Mouse (Mus musculus) lung, adult 10 weeks (tissue): ENCODE results near the gene Itm2c. TPM values are rescaled to one million over a fixed set of nuclear protein-coding genes. Genes with fewer than 3 reads are reported as not detected.

ENCODE experiments used
- polyA plus RNA-seq: library from polyadenylated mRNA; stranded (reverse); fragments of 350-450 nt; fragmentation: Illumina TruSeq; extraction: RNeasy Lipid Tissue Mini Kit (QIAGEN cat#74804); gene quantifications from one replicate; pipeline ENCODE4 v1.2.3, GENCODE M21; 2014; ENCODE audit warnings: low read depth, low replicate concordance; ENCODE audit not compliant: insufficient read depth

The Itm2c gene
- 128 TPM for polyA plus RNA-seq

DNA sequence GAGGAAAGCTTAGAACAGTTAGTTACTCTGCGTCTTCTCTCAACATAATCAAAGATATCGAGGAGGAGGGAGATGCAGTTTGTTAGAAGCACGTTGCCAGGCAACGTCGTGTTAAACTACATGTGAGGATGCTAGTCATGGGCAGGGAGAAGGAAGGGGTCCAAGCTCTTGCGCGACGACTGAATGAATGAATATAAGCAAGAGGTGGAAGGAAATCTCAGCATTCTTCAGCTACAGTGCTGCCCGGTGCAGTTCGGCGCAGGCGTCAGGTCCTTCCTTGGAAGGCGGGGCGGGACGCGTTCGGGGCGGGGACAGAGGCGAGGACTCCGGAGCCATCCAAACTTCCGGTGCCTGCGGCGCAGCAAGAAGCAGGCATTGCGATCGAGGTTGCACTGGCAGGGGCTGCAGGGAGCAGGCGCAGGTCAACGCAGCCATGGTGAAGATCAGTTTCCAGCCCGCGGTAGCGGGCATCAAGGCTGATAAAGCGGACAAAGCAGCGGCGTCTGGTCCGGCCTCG lies at the start of gene Itm2c:
Gene Itm2c, plus strand, starts transcription at position 51 of the 517 bp plus-strand sequence.

DNA sequence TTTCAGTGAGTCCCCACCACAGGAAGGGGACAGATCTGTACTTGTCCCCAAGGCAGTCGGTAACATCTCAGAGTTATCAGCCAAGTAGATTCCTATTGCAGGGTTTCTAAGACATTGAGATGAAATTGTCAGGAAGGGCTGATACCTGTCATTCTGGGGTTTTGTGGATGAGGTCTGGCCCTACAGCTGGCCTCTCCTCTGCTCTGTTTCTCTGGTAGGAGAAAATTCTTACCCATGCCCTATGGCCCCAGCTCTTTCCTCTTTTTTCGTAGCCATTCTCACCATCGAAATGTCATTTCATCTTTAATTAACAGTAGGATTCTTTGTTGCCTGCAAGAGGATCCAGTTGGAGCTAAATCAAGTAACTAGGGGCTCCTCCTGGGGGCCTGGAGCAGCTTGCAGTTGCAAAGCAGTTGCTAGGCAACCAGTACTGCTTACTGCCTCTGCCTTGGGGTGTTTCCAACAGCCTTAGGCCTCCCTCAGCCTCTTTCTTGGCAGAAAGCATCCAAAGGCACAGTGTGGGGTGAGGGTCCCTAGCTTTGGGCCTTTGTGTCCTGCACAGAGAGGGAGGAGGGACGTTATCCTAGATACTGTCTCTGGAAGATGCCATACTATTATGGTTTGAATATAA lies 34.1 kb downstream of the Itm2c start, which contains the start of gene 4933407L21Rik:
Gene 4933407L21Rik, plus strand, starts transcription at position 427 of the 631 bp plus-strand sequence.

Other genes with a start within 250 kb of the Itm2c start
- gene Sp100, start 244.3 kb upstream of the Itm2c start, polyA plus RNA-seq: 48.1 TPM
- gene A630001G21Rik, start 115.6 kb upstream of the Itm2c start, polyA plus RNA-seq: 4.8 TPM
- gene Cab39, start 100.8 kb upstream of the Itm2c start, polyA plus RNA-seq: 60.7 TPM
- gene 4933407L21Rik, start 34.2 kb downstream of the Itm2c start, polyA plus RNA-seq: not detected
- gene Gpr55, start 66.7 kb downstream of the Itm2c start, polyA plus RNA-seq: 0.50 TPM
- not detected for gene Spata3, start 122.5 kb downstream of the Itm2c start, polyA plus RNA-seq
- 0.25 TPM for gene 2810459M11Rik, start 151.6 kb downstream of the Itm2c start, polyA plus RNA-seq
- gene Psmd1, start 170.1 kb downstream of the Itm2c start, polyA plus RNA-seq: 44.3 TPM
- 0.79 TPM for gene Htr2b, start 217.7 kb downstream of the Itm2c start, polyA plus RNA-seq
- not detected for gene Gm21972, start 239.4 kb downstream of the Itm2c start, polyA plus RNA-seq